Mouse (Mus musculus) ES-E14 (cell line): ENCODE data around the gene Tns1. TPM values are rescaled to one million over a fixed set of nuclear protein-coding genes. Genes with fewer than 3 reads are reported as not detected.

Experiments used
- DNase-seq: peaks from one replicate; pipeline ENCODE4 v3.0.0-alpha.2; 2013; ENCODE audit warnings: low read depth, low spot score
- H3K27ac ChIP-seq: 2 replicates; pipeline ENCODE4 v1.5.1; 2012; ENCODE audit warnings: low read depth, mild to moderate bottlenecking, low read length, moderate library complexity, mixed read lengths; ENCODE audit not compliant: poor library complexity, insufficient read depth, severe bottlenecking
- H3K36me3 ChIP-seq: 2 replicates; pipeline ENCODE4 v1.6.1; 2012; ENCODE audit warnings: mild to moderate bottlenecking, low read length, moderate library complexity, mixed read lengths; ENCODE audit not compliant: control insufficient read depth, poor library complexity, insufficient read depth, severe bottlenecking
- H3K4me1 ChIP-seq, 2 experiments: fragments of 150-350 bp in 1 of 2; sonication (generic) in 1 of 2; 2 replicates each; pipeline ENCODE4 v1.6.1; 2012; ENCODE audit warnings: low read length in 2 of 2, mild to moderate bottlenecking in 1 of 2, mixed read lengths in 1 of 2; ENCODE audit not compliant: control insufficient read depth in 2 of 2, insufficient read depth in 2 of 2, poor library complexity in 1 of 2
- H3K4me3 ChIP-seq, 2 experiments: fragments of 150-350 bp in 1 of 2; sonication (generic) in 1 of 2; 2 replicates each; pipeline ENCODE4 v1.5.1; 2012; ENCODE audit warnings: low read length in 2 of 2, low read depth in 1 of 2, mild to moderate bottlenecking in 1 of 2, mixed read lengths in 1 of 2; ENCODE audit not compliant: insufficient read depth in 1 of 2, poor library complexity in 1 of 2, severe bottlenecking in 1 of 2
- H3K9ac ChIP-seq: 2 replicates; pipeline ENCODE4 v1.6.1; 2012; ENCODE audit warnings: low read depth, mild to moderate bottlenecking, low read length, mixed read lengths; ENCODE audit not compliant: poor library complexity, insufficient read depth, severe bottlenecking
- H3K9me3 ChIP-seq: fragments of 150-350 bp; sonication (generic); 2 replicates; pipeline ENCODE4 v1.6.1; 2012; ENCODE audit warnings: low read depth, mild to moderate bottlenecking, low read length; ENCODE audit not compliant: control insufficient read depth, insufficient read depth
- CHD2 ChIP-seq: IDR thresholded peaks from 2 replicates; pipeline ENCODE4 v1.6.1; 2014; ENCODE audit warnings: mild to moderate bottlenecking, low read depth, low read length, inconsistent platforms
- HCFC1 ChIP-seq: IDR thresholded peaks from 2 replicates; pipeline ENCODE4 v1.6.1; 2012; ENCODE audit warnings: low read length, inconsistent platforms, borderline replicate concordance; ENCODE audit not compliant: insufficient read depth
- MAFK ChIP-seq: IDR thresholded peaks from 2 replicates; pipeline ENCODE4 v1.6.1; 2014; ENCODE audit warnings: mild to moderate bottlenecking, low read depth, low read length, inconsistent platforms; ENCODE audit not compliant: insufficient read depth
- ZC3H11A ChIP-seq: IDR thresholded peaks from 2 replicates; pipeline ENCODE4 v1.6.1; 2012; ENCODE audit warnings: low read depth, mild to moderate bottlenecking, inconsistent platforms, low read length, borderline replicate concordance
- ZNF384 ChIP-seq: IDR thresholded peaks from 2 replicates; pipeline ENCODE4 v1.6.1; 2012; ENCODE audit warnings: low read depth, low read length, inconsistent platforms
- in situ Hi-C, 2 experiments: fragments of 600-800 bp; cut with MboI; formaldehyde crosslinking; loops; one replicate each; pipeline ENCODE4 v1.15.1; 2025; ENCODE audit warnings: low sequenced_read_pairs in 2 of 2, inconsistent platforms in 1 of 2; ENCODE audit not compliant: unreplicated experiment in 2 of 2
- total RNA-seq: library from RNA; depleted of rRNA; stranded (reverse); fragments of 300-350 nt; gene quantifications from 2 replicates; pipeline ENCODE4 v1.2.3, GENCODE M21; 2012

Tns1 gene
- total RNA-seq, 1 experiment, result 9.5 TPM

GRCm38 (mm10) chr1:73996650-73997049 lies 127.6 kb downstream of the Tns1 start:
- Histone ChIP-seq H3K4me1 (no peaks in the 10 kb centered on the region), H3K36me3 (no peaks in the 10 kb centered on the region)

GRCm38 (mm10) chr1:73996209-73996608 lies 128.0 kb downstream of the Tns1 start:
- in situ Hi-C loops, result no loop called here
- no peaks in the 10 kb centered on the region for H3K36me3 ChIP-seq
- no peak overlapping the region for H3K9ac ChIP-seq
- H3K27ac ChIP-seq, result no peak overlapping the region
- H3K4me3 ChIP-seq, result no peak overlapping the region
- peak; percentile 68 for DNase-seq
- no peaks in the 10 kb centered on the region for H3K4me1 ChIP-seq
- no peak for TF ChIP-seq CHD2
- TF ChIP-seq ZC3H11A, result peak; percentile 72; the same call in 1 of the 2 replicates
- no peak for TF ChIP-seq ZNF384
- TF ChIP-seq MAFK, result no peak
- no peak for TF ChIP-seq HCFC1
- H3K9me3 ChIP-seq, result no peaks in the 10 kb centered on the region

More at GRCm38 (mm10) chr1:73996650-73997049, 127.6 kb downstream of the Tns1 start:
- H3K9ac ChIP-seq, result no peak overlapping the region
- DNase-seq, result no peak
- in situ Hi-C loops, result no loop called here
- no peaks in the 10 kb centered on the region for H3K9me3 ChIP-seq
- H3K27ac ChIP-seq, result no peak overlapping the region
- TF ChIP-seq HCFC1 (no peak), ZNF384 (no peak), MAFK (no peak), ZC3H11A (no peak), CHD2 (no peak)
- no peak overlapping the region for H3K4me3 ChIP-seq

GRCm38 (mm10) chr1:73995063-73995810 lies 129.0 kb downstream of the Tns1 start:
- H3K9me3 ChIP-seq, result no peaks in the 10 kb centered on the region
- no peak overlapping the region for H3K27ac ChIP-seq
- no peaks in the 10 kb centered on the region for H3K4me1 ChIP-seq
- H3K36me3 ChIP-seq, result no peaks in the 10 kb centered on the region
- in situ Hi-C loops, result no loop called here
- TF ChIP-seq MAFK, result no peak
- H3K4me3 ChIP-seq, result no peak overlapping the region
- no peak for DNase-seq
- no peak overlapping the region for H3K9ac ChIP-seq

GRCm38 (mm10) chr1:73993901-73994426 lies 130.3 kb downstream of the Tns1 start:
- Histone ChIP-seq H3K9me3 (no peaks in the 10 kb centered on the region), H3K4me3 (no peak overlapping the region), H3K9ac (no peak overlapping the region), H3K27ac (no peak overlapping the region), H3K4me1 (no peaks in the 10 kb centered on the region), H3K36me3 (no peaks in the 10 kb centered on the region)
- in situ Hi-C loops, result no loop called here
- TF ChIP-seq MAFK, result no peak
- no peak for TF ChIP-seq ZNF384
- no peak for TF ChIP-seq ZC3H11A
- no peak for TF ChIP-seq HCFC1
- TF ChIP-seq CHD2, result no peak
- no peak for DNase-seq

GRCm38 (mm10) chr1:73993279-73993678 lies 131.0 kb downstream of the Tns1 start:
- DNase-seq, result no peak
- Histone ChIP-seq H3K4me3 (no peak overlapping the region), H3K36me3 (no peaks in the 10 kb centered on the region), H3K27ac (no peak overlapping the region), H3K4me1 (no peaks in the 10 kb centered on the region), H3K9ac (no peak overlapping the region), H3K9me3 (no peaks in the 10 kb centered on the region)
- no peak for TF ChIP-seq ZNF384
- in situ Hi-C loops, result no loop called here
